Mouse (Mus musculus) urinary bladder, adult 2 months (tissue): ENCODE measurements around the gene Adamts13. TPM values are rescaled to one million over a fixed set of nuclear protein-coding genes. Genes with fewer than 3 reads are reported as not detected.

Source experiments
- DNase-seq: peaks from one replicate; pipeline ENCODE4 v3.0.0; 2022; ENCODE audit warnings: low spot score
- polyA plus RNA-seq: library from polyadenylated mRNA; depleted of rRNA; stranded (reverse); fragments of >200 nt; gene quantifications from 2 replicates; pipeline ENCODE4 v1.2.3, GENCODE M21; 2012; rRNA removed

Gene Adamts13
- polyA plus RNA-seq: 0.08 and 0.13 TPM in 2 replicates

DNA sequence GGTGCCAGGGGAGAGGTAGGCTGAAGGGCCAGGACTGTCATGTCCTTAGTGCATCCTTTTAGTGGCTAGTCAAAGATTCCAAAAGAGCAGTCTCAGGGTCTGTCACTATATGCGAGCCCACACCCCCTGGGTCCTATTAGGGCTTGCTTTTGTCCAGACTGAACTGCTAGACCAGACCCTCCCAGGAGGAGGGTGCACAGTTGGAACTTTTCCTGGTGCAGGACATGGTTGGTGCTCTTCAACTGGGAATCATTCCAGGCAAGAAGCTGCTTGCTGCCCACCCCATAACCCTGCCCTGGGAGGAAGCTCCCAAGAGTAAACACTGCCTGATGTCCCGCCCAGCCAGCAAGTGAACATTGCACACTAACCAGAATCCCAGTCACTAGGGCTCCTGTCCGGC, at the start of gene Adamts13:
Adamts13 (plus strand) TSS at position 301 of the 400 bp plus-strand sequence.
- no peak for DNase-seq

- DNase-seq: no peak
Observed at GRCm38 (mm10) chr2:26927745-26928476, 45.3 kb upstream of the Adamts13 start.

DNA sequence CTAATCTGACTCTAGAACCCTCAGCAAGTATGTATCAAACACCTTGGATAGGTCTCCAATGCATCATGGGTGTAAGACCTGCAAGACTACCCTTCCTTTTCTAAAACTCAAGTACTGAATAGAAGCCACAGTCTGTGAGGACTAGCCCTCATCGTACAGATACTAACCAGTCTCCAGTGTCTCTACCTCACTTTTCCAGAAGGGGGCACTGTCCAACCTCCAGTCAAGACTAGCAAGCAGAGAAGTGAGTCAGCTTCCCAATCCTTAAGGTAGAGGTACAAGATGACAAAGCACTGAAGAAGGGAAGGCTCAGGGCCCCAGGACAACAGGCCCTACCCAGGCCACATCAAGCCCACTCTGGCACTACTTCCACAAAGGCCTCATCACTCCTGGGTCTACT, 42.8 kb upstream of the Adamts13 start:
- no peak for DNase-seq

GRCm38 (mm10) chr2:26932473-26933303, 40.5 kb upstream of the Adamts13 start:
- no peak for DNase-seq

- DNase-seq: peak; percentile 86
Observed at GRCm38 (mm10) chr2:26933304-26934055, 39.7 kb upstream of the Adamts13 start, which contains the start of the genes Surf4 and Stkld1. Gene Surf4 (minus strand): TSS chr2:26933928. Gene Stkld1 (plus strand): TSS chr2:26934047.

- DNase-seq: no peak
Observed at GRCm38 (mm10) chr2:26935286-26935685, 37.9 kb upstream of the Adamts13 start.

DNA sequence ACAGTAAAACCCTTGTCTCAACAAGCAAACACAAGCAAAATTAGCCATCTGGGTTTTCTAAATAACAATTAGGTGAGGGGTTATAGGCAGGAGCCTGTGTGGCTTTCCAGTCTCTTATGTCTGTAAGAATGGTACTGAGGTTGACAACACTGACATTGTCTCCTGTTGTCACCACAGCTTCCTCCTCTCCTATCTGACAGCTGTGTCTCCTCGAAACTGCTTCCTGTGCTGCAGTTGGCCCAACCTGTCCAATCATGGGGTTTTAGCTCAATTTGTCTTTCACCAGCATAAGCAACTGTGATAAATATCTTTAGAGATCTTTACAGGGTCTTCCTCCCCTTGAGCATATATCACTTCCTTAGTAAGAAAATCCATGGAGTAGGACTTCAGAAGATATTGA, 36.8 kb upstream of the Adamts13 start:
- DNase-seq: no peak

- no peak for DNase-seq
Observed at GRCm38 (mm10) chr2:26941539-26941938, 31.7 kb upstream of the Adamts13 start.

DNA sequence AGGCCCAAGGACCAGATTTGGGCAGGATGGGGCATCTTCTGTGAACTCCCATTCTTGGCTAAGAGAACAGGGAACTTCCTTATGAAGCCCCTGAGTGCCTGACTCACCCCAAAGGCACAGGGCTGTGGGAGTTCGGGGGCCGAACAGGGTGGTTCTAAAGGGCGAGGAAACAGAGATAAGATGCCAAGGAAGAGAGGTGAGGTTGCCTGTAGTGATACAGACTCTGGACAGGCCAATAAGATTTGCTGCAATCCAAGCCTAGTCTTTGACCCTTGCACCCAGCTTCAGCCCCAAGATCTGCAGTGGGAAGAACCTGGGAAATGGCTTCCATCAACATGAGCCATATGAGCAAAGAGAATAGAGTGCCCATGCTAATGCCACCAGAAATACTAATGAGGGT, 30.0 kb upstream of the Adamts13 start:
- no peak for DNase-seq

GRCm38 (mm10) chr2:26950411-26950810, 22.8 kb upstream of the Adamts13 start:
- DNase-seq: no peak

DNA sequence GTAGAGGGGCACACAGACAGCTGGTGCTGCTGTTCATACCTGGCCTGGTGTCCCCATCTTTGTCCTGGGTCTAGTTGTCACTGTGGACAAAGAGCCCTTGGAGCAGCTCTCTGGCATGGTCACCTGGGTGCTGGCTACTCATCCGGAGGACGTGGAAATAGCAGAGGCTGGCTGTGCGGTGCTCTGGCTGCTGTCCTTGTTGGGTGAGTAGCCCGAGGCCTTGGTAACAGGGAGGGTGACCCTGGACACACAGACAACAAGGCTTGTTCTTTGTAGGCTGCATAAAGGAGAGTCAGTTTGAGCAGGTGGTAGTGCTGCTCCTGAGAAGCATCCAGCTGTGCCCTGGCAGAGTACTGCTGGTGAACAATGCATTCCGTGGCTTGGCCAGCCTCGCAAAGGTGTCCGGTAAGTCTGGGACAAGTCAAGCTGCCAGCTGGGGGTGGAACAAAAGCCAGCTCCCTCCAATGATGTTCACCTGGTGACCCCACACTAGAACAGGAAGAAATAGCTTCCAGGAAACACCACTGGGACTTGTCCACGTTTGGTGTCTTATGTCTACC, 21.8 kb upstream of the Adamts13 start:
- DNase-seq: no peak

- no peak for DNase-seq
Observed at GRCm38 (mm10) chr2:26952193-26952592, 21.0 kb upstream of the Adamts13 start.

DNA sequence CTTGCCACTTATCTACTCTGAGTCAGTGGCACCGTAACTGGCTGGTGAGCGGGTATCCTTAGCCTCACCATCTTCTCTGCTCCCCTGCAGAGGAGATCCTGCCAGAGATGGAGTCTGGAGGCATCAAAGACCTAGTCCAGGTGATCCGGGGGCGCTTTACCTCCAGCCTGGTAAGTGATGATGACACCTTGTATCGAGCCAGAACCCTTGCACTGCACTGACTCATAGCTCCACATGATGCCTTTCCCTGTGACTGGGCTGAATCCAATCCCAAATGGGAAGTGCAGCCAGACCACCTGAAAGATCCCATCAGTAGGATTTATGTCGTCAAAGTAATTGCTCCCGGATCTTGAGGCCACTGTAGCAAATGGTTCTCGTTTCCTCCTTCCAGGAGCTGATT, 20.4 kb upstream of the Adamts13 start:
- DNase-seq: no peak

- no peak for DNase-seq
Observed at GRCm38 (mm10) chr2:26954735-26955395, 18.4 kb upstream of the Adamts13 start.

DNA sequence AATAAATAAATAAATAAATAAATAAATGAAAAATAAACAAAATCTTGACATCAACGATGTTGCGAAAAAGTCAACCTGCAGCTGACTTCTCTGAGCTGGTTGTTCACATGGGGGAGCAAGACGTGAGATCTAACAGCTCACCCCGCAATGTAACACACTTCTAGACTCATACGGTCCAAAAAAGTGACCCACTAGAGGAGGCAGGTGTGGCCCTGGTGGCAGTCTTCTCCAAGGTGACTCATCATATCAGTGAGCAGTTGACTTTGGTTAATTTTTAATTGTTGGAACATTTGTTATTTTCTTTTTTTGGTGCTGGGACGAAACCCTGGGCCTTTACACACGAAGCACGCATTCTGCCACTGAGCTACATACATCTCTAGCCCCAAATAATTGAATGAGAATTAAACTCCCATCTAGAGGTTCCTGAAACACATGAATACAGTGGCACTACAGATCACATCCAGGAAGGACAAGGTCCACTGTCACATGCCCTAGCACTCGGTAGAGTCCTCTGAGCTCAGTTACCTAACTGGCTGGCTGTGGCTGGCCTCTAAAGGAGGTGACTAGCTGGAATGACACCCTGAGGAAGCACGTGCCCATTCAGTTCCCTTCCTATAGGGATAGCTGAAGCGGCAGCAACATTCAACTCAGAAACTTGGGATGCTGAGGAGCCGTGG, 16.3 kb upstream of the Adamts13 start:
- DNase-seq: no peak

DNA sequence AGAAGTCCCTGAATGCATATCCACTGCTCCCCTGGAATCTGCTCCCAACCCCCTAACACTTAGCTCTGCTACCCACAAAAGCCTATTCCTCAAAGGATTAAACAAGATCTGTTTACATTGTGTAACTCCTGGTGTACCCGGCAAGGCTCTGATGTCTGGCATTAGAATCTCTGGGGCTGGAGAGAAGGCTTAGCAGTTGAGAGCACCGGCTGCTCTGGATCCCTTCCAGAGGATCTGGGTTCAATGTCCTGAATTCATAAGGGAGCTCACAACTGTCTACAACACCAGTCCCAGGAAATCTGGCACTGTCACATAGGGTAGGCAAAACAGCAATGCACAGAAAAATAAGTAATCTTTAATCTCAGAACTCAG, 15.7 kb upstream of the Adamts13 start:
- DNase-seq: no peak

- DNase-seq: no peak
Observed at GRCm38 (mm10) chr2:26960756-26961155, 12.5 kb upstream of the Adamts13 start.

DNA sequence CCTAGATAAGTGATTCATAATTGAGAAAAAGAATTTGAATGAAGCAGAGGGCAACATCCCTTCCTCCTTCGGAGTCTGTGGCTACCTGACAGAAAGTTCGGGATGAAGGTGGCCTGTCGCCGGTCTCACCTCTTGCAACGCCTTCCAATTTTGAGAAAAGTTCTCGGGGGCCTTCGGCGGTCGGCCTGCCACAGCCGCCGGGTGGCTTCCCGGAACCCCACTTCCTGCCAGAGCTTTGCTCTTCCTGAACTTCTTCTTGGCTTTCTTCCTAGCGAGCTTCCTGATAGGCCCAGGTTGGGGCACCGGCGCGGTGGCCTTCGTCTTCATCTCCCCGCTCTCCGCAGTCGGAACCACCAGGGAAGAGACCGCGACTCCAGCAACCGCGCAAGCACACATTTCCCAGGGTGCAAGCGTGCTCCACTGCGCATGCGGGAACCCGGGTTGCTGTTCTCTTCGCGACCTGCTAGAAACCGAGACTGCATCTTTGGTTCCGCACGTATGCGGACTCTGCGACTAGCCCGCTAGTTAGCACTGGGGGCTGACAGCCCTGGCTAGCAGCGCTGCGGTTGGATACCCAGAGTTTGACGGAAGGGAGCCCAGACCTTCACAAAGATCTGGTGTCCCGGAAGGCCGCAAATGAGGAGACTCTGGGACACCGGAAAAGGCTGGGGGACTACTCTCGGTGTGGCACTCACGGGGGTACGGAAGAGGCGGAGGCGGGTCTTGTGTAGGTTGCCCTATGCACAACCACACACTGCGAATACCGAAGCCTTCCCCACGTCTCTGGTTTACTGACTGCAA, 9.1 kb upstream of the Adamts13 start, which contains the start of gene Rexo4:
Rexo4 (minus strand) TSS at position 464 of the 801 bp plus-strand sequence.
- peak; percentile 93 for DNase-seq

DNA sequence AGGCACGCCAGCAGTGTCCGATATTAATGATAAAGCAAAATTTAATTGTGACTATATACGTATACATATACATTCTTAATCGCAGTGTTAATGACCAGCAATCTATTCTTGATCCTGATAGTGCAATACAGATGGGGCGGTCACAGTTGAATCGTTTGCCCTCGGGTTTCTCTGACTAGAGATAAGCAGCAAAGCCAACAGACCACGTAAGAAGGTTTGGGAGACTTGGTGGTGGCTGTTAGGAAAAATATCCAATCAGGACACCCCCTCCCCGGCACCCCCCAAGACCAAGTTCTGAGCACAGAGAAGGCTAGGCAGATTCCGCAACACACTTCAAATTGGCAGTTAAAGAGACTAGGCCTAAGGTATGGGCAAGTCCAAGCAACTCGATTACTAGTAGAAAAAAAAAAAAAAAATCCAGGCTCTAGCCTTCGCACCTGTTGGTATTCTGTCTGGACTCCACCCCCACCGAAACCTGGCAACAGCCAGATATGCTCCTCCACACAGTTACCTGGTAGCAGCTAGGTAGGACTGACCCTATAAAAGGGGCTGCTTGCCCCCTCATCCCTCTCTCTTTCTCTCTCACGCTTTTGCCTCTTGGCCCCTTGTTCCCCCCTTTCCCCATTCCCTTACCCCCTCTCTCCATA, 8.4 kb upstream of the Adamts13 start:
- DNase-seq: no peak
